Mouse (Mus musculus): ENCODE results near the gene Gpr107. TPM values are rescaled to one million over a fixed set of nuclear protein-coding genes. Genes with fewer than 3 reads are reported as not detected.
"Not testable (repeated sequence)": the region's sequence is repeated elsewhere in the genome, so short reads cannot be mapped to it uniquely, and the experiment has no call there.

The Gpr107 gene
- total RNA-seq, 2 experiments from 2014 or later: 21.7 to 23.4 TPM

DNA sequence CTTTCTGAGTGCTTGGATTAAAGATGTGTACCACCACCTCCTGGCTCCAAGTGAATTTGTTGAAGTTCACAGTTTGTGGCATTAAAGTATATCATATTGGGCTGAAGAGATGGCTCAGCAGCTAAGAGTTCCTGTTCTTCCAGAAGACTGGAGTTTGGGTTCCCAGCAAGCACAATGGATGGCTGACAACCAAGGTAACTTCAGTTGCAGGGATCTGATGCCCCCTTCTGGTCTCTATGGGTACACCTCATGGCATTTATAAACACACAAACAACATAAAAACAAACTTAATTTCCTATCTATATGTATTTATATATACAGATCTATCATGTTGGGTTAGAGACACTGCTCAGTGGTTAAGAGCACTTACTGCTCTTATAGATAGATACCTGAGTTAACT lies 1.4 kb upstream of the Gpr107 start:
- DNase-seq (ENCODE audit: low spot score): no peak

DNA sequence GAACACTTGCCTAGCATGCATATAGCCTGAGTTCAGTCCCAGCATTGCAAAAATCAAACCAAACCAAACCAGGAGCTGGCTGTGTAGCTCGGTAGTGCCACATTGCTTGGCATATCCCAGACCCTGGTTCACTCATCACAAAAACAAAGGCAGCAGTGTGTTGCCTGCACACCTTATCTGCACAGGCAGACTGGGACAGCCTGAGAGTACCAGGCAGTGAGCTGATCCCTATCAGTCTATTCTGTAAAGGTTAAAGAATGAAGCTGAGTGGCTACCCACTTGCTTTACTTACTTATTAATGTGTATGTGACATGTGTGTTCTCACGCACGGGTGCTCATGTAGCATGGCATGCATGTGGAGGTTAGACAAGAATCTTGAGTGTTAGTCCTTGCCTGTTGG lies 4.7 kb downstream of the Gpr107 start:
- no peak for DNase-seq (ENCODE audit: low spot score)

GRCm38 (mm10) chr2:31160147-31160920 lies 8.2 kb downstream of the Gpr107 start:
- DNase-seq (ENCODE audit: low spot score): no peak

DNA sequence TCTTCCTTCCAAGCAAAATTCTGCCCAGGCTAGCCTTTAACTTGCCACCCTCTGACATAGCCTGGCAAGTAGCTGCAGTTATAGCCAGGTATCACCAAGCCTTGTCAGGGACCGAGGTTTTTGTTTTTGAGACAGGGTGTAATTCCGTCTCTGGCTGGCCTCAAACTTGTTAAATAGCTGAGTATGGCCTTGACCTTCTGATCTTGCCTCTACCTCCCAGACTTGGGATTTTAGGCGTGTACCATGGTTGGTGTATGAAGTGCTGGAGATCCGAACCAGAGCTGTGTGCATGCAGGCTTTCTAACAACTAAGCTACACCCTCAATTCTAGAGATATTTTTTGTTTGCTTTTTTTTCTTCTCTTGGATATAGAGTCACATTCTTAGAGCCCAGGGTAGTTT lies 9.5 kb downstream of the Gpr107 start:
- no peak for DNase-seq (ENCODE audit: low spot score)

DNA sequence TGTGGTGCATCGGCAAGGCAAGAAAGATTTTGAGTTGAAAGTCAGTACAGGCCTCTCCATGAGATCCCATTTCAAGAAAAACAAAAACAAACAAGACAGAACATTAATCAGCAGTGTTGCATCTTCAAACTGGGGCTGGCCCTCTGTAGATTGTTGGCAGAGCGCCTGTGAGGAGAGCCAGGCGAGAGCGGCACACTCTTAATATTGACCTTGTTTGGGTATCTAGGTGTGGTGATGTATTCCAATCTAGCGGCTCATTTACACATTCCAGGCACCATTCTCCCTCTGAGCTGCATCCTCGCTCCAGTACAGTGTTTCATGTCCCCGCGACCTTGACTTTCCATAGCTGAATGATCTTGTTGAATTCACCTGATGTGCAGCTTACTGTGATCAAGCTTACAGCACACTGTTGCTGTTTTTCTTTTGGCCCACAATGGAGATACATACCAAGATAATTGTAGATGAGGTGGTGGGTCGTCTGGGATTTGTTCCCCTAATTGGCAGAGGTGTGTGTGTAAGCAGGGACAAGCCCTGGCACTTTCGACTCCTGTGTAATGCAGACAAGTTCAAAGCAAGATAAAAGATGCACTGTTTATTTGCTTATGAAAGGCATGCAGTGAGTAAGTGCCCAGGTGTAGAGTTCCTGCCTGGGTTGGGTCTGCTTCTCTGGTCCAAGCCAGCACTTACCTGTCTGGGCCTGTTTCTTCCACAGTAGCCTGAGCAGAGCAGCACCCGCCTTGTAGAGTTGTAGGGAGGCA lies 11.4 kb downstream of the Gpr107 start:
- DNase-seq (ENCODE audit: low spot score): no peak

GRCm38 (mm10) chr2:31164841-31165455 lies 12.8 kb downstream of the Gpr107 start:
- no peak for DNase-seq (ENCODE audit: low spot score)

GRCm38 (mm10) chr2:31165529-31165928 lies 13.4 kb downstream of the Gpr107 start:
- no peak for DNase-seq (ENCODE audit: low spot score)

GRCm38 (mm10) chr2:31167571-31167970 lies 15.5 kb downstream of the Gpr107 start:
- DNase-seq (ENCODE audit: low spot score): not testable (repeated sequence)

DNA sequence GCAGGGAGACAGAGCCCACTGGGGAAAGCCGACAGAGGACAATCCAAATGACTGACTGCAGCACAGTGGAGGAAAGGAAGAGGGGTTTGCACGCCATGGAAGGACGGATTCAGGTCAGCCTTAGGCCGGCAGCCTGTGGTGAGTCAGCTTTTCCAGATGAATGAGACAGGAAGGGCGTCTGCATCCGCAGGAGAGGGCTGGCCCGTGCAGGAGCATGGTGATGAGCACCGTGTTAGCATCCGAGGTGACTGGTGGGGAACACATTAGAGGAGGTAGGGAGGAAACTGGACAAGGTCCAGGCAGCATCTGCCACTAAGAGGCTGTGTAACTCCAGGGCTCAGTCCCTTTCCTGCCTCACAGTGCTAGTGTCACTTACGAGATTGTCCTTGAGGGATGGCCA lies 16.9 kb downstream of the Gpr107 start:
- no peak for DNase-seq (ENCODE audit: low spot score)

DNA sequence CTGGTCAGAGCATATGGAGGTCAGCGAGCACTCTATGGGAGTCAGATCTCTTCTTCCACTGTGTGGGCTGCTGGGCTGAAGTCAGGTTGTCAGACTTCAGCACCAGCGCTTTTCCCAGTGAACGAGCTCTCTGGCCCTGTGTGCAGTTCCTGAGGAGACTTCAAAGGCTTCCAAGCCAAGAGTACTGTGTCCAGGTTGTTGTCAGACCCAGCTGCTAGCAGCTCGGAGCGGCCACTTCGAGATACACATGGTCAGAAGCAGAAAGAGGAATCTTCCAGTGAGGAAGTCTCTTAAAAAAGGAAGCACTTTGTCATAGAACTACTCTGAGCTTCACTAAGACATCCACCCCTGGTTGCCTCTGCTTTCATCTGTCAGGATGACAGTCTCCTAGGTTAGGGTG lies 18.0 kb downstream of the Gpr107 start:
- no peak for DNase-seq (ENCODE audit: low spot score)

- peak; percentile 21 for DNase-seq (ENCODE audit: low spot score)
Measured at GRCm38 (mm10) chr2:31172001-31172400, 19.9 kb downstream of the Gpr107 start.

GRCm38 (mm10) chr2:31172536-31172935 lies 20.4 kb downstream of the Gpr107 start:
- DNase-seq (ENCODE audit: low spot score): no peak

GRCm38 (mm10) chr2:31173290-31173689 lies 21.2 kb downstream of the Gpr107 start:
- no peak for DNase-seq (ENCODE audit: low spot score)

GRCm38 (mm10) chr2:31178593-31178992 lies 26.5 kb downstream of the Gpr107 start:
- not testable (repeated sequence) for DNase-seq (ENCODE audit: low spot score)

DNA sequence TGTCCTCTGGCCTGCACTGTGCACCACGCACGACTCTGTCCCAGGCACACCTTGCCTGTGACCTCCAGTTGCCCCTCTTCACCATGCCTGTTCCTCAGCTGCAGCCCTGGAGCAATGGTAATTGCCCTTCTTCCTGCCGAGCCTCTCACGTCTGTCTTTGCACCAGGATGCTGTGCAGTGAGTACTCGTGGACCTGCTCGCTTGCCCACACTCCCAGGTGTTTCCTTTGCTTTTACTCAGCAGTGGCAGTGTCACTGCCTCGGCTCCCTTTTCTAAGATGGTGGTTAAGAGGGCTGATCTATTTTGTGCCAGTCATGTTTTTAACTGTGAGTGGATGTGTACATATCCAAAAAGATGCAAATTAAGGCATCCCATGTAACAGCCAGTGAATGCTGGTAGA lies 27.4 kb downstream of the Gpr107 start:
- no peak for DNase-seq (ENCODE audit: low spot score)

GRCm38 (mm10) chr2:31180081-31180551 lies 28.0 kb downstream of the Gpr107 start:
- no peak for DNase-seq (ENCODE audit: low spot score)

DNA sequence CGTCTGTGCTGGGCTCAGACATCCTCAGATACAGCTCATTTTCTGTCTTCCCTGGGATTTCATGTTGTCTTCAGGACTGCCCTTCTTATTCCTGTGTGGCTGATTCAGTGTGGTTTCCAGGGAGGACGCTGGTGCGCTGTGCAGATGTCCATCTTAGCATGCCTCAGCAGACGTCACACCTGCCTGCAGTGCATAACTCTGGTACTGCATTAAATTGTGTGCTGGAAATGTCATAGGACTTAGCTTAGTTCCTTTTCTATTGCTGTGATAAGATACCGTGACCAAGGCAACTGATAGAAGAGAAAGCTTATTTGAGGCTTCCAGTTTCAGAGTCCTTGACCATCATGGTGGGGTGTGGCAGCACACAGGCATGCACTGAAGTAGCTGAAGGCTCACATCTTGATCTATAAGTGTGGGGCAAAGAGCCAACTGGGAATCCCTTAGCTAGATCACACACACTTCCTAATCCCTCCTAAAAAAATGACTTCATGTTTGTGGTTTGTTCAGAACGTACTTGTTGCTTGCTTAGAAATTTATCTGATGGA lies 30.7 kb downstream of the Gpr107 start:
- DNase-seq (ENCODE audit: low spot score): no peak

DNA sequence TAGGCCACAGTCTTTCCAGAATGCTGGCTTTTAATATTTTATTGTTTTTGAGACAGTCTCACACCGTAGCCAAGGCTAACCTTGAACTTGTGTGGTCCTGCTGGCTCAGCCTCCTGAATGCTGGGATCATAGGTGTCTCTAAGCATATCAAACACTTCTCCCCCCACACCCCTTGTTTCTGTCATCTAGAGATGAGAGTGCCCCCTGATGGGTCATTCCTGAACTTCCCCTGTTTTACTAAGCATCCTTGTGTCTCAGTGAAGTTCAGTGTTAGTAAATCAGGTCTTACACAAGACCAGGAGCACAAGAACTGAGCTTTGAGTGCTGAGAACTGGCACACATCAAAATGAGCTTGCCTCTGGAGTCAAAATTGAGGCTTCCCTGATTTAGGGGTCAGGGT lies 31.7 kb downstream of the Gpr107 start:
- no peak for DNase-seq (ENCODE audit: low spot score)

DNA sequence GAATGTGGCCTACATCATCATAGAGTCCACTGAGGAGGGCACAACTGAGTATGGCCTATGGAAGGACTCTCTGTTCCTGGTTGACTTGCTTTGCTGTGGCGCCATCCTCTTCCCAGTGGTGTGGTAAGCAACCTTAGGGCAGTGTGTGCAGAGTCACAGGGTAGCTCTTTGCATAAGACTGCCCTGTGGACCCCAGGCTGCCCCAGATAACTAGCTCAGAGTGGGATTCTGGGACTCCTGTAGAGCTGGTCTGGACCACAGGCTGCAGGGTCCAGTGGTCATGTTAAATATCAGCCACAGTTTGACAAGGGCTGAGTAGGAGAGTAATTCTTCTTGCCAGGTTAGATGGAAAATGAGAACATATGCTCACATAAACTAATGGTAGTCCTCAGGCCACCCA lies 36.6 kb downstream of the Gpr107 start:
- no peak for DNase-seq (ENCODE audit: low spot score)

DNA sequence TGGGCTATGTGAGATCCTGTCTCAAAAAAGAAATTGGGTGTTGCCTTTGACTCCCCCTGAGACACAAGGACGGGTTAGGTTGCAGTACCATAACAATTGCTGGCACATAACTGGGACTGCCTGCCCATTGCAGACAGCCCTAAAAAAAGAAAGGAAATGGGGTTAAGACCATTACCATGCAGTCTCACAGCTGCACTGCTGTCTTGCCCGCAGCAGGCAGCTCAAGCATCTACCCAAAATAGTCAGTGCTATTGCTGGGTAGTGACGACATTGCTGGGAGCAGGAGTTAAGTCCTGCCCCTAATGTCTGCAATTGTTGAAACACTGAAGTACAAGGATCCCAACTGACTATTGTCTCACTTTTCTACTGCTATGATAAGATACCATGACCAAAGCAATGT lies 37.5 kb downstream of the Gpr107 start:
- DNase-seq (ENCODE audit: low spot score): no peak

GRCm38 (mm10) chr2:31191765-31192164 lies 39.6 kb downstream of the Gpr107 start:
- DNase-seq (ENCODE audit: low spot score): no peak
